Mouse (Mus musculus) midbrain, embryonic 12.5 days (tissue): ENCODE measurements around the gene Xrn1. TPM values are rescaled to one million over a fixed set of nuclear protein-coding genes. Genes with fewer than 3 reads are reported as not detected.
"Not testable (repeated sequence)": the region's sequence is repeated elsewhere in the genome, so short reads cannot be mapped to it uniquely, and the experiment has no call there.

ENCODE experiments used
- ATAC-seq: fragments of 200-750 bp; cut with Nextera tagmentation; 2 replicates; pipeline ENCODE4 v1.8.0; 2017; ENCODE audit warnings: low read depth, moderate TSS enrichment, moderate library complexity; ENCODE audit not compliant: low FRiP score
- H3K27ac ChIP-seq: fragments of 300-500 bp; sonication (generic); replicated peaks from 2 replicates; pipeline ENCODE4 v1.5.1; 2016; ENCODE audit warnings: mild to moderate bottlenecking
- H3K27me3 ChIP-seq: fragments of 300-500 bp; sonication (generic); 2 replicates; pipeline ENCODE4 v1.6.1; 2016; ENCODE audit warnings: mild to moderate bottlenecking
- H3K36me3 ChIP-seq: fragments of 300-500 bp; sonication (generic); 2 replicates; pipeline ENCODE4 v1.6.1; 2016
- H3K4me1 ChIP-seq: fragments of 300-500 bp; sonication (generic); 2 replicates; pipeline ENCODE4 v1.6.1; 2016
- H3K4me2 ChIP-seq: fragments of 300-500 bp; sonication (generic); replicated peaks from 2 replicates; pipeline ENCODE4 v1.6.1; 2016; ENCODE audit warnings: mild to moderate bottlenecking, moderate library complexity
- H3K4me3 ChIP-seq: fragments of 300-500 bp; sonication (generic); 2 replicates; pipeline ENCODE4 v1.5.1; 2016; ENCODE audit warnings: mild to moderate bottlenecking
- H3K9ac ChIP-seq: fragments of 300-500 bp; sonication (generic); replicated peaks from 2 replicates; pipeline ENCODE4 v1.6.1; 2016; ENCODE audit warnings: mild to moderate bottlenecking, moderate library complexity
- H3K9me3 ChIP-seq: fragments of 300-500 bp; sonication (generic); 2 replicates; pipeline ENCODE4 v1.6.1; 2016; ENCODE audit warnings: mild to moderate bottlenecking
- WGBS: fragments of 180-500 bp; shearing (Covaris S2); methylation state at CpG from one replicate; pipeline ENCODE4 v1.1.7; 2016; 5-methylcytosine and 5-hydroxymethylcytosine counted together
- polyA plus RNA-seq: library from polyadenylated mRNA; unstranded; fragments of >200 nt; fragmentation: Nextera tagmentation; extraction: Ambion mirVana; gene quantifications from 2 replicates; pipeline ENCODE4 v1.2.1, GENCODE M21; 2016

Gene Xrn1
- 26.0 and 26.9 TPM in 2 replicates for polyA plus RNA-seq

GRCm38 (mm10) chr9:95954585-95955461 is at the start of gene Xrn1:
TSS of gene Xrn1 (plus strand) at chr9:95954760.
- peak; percentile 98 for ATAC-seq
- H3K27ac ChIP-seq: peak within 1 kb of the TSS; percentile 87
- under 1% methylated on average over 57 of the region's 57 CpGs for WGBS
- H3K27me3 ChIP-seq: no peaks in the 10 kb centered on the region
- H3K9ac ChIP-seq: peak within 1 kb of the TSS; percentile 92
- H3K4me3 ChIP-seq: peak within 1 kb of the TSS; percentile 84
- peak within 1 kb of the TSS; percentile 79 for H3K4me2 ChIP-seq
- peaks cover 5% of the 10 kb centered on the region; the same call in 1 of the 2 replicates for H3K4me1 ChIP-seq
- no peaks in the 10 kb centered on the region for H3K9me3 ChIP-seq
- H3K36me3 ChIP-seq: peaks cover 13% of the 10 kb centered on the region; the same call in 1 of the 2 replicates

DNA sequence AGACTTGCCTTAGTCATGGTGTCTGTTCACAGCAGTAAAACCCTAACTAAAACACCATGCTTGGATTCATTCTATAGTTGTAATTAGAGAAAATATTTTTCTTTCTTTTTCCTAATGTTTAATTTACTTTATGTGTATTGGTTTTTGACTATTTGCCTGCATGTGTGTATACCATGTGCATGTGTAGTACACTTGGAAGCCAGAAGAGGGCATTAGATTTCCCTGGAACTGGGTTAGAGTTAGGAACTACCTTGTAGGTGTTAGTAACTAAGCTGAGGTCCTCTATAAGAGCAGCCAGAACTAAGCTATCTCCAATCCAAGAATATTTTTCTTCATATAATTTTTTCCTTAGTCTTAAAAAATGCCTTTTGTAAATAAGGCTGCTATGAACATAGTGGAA is 21.7 kb upstream of the Xrn1 start:
- no peak for ATAC-seq
- no peak overlapping the region for H3K27ac ChIP-seq
- no peak overlapping the region for H3K4me2 ChIP-seq
- H3K9ac ChIP-seq: no peak overlapping the region
- H3K4me1 ChIP-seq: no peaks in the 10 kb centered on the region
- H3K27me3 ChIP-seq: no peaks in the 10 kb centered on the region
- H3K9me3 ChIP-seq: no peaks in the 10 kb centered on the region
- peaks cover 19% of the 10 kb centered on the region for H3K36me3 ChIP-seq
- H3K4me3 ChIP-seq: no peak overlapping the region

- H3K4me3 ChIP-seq: no peak overlapping the region
- H3K4me1 ChIP-seq: peaks cover 5% of the 10 kb centered on the region; the same call in 1 of the 2 replicates
- WGBS: 79% methylated on average over 4 of the region's 4 CpGs
- no peak for ATAC-seq
- peaks cover 8% of the 10 kb centered on the region; the same call in 1 of the 2 replicates for H3K36me3 ChIP-seq
- H3K27ac ChIP-seq: no peak overlapping the region
- no peaks in the 10 kb centered on the region for H3K27me3 ChIP-seq
- H3K9me3 ChIP-seq: no peaks in the 10 kb centered on the region
- no peak overlapping the region for H3K9ac ChIP-seq
- peak overlapping the region; percentile 79; the same call in 1 of the 2 replicates for H3K4me2 ChIP-seq
Observed at GRCm38 (mm10) chr9:95953658-95954057, 902 bp upstream of the Xrn1 start.

DNA sequence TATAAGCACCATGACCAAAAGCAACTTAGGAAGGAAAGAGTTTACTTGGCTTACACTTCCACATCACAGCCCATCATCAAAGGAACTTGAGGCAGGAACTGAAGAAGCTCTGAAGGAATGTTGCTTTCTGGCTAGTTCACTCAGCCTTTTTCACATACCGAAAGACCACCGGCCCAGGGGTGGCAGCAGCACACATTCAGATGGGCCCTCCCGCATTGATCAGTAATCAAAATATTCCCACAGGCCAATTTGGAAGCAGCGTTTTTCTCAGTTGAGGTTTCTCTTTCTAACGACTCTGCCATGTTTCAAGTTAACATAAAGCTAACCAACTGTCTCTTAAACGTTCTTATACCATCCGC is 355 bp upstream of the Xrn1 start:
- H3K27me3 ChIP-seq: no peaks in the 10 kb centered on the region
- H3K4me1 ChIP-seq: peaks cover 5% of the 10 kb centered on the region; the same call in 1 of the 2 replicates
- ATAC-seq: peak; percentile 78
- H3K4me3 ChIP-seq: peak overlapping the region; percentile 84
- peak overlapping the region; percentile 79 for H3K4me2 ChIP-seq
- H3K9me3 ChIP-seq: no peaks in the 10 kb centered on the region
- H3K27ac ChIP-seq: peak overlapping the region; percentile 87; the same call in 1 of the 2 replicates
- peaks cover 8% of the 10 kb centered on the region; the same call in 1 of the 2 replicates for H3K36me3 ChIP-seq
- WGBS: under 1% methylated on average over 7 of the region's 7 CpGs
- peak overlapping the region; percentile 92; the same call in 1 of the 2 replicates for H3K9ac ChIP-seq

GRCm38 (mm10) chr9:95957611-95958010 is 3.1 kb downstream of the Xrn1 start:
- Histone ChIP-seq H3K27me3 (no peaks in the 10 kb centered on the region), H3K36me3 (peaks cover 13% of the 10 kb centered on the region; the same call in 1 of the 2 replicates), H3K4me3 (no peak overlapping the region), H3K4me1 (peaks cover 5% of the 10 kb centered on the region; the same call in 1 of the 2 replicates), H3K4me2 (no peak overlapping the region), H3K9ac (no peak overlapping the region), H3K9me3 (no peaks in the 10 kb centered on the region), H3K27ac (no peak overlapping the region)
- no peak for ATAC-seq
- 94% methylated on average over 2 of the region's 2 CpGs for WGBS

- ATAC-seq: no peak
Observed at GRCm38 (mm10) chr9:95958041-95958730, 3.6 kb downstream of the Xrn1 start.

GRCm38 (mm10) chr9:95958731-95959105 is 4.2 kb downstream of the Xrn1 start:
- peaks cover 13% of the 10 kb centered on the region; the same call in 1 of the 2 replicates for H3K36me3 ChIP-seq
- 96% methylated on average over 2 of the region's 2 CpGs for WGBS
- not testable (repeated sequence) for H3K4me1 ChIP-seq, H3K27ac ChIP-seq, H3K4me3 ChIP-seq, H3K4me2 ChIP-seq, H3K27me3 ChIP-seq, H3K9me3 ChIP-seq, ATAC-seq, H3K9ac ChIP-seq

More at GRCm38 (mm10) chr9:95958041-95958730, 3.6 kb downstream of the Xrn1 start:
- H3K27ac ChIP-seq: no peak overlapping the region
- H3K4me2 ChIP-seq: no peak overlapping the region
- no peak overlapping the region for H3K9ac ChIP-seq
- H3K9me3 ChIP-seq: no peaks in the 10 kb centered on the region
- H3K36me3 ChIP-seq: peaks cover 13% of the 10 kb centered on the region; the same call in 1 of the 2 replicates
- no peak overlapping the region for H3K4me3 ChIP-seq
- 96% methylated on average over 7 of the region's 7 CpGs for WGBS
- peaks cover 5% of the 10 kb centered on the region; the same call in 1 of the 2 replicates for H3K4me1 ChIP-seq
- no peaks in the 10 kb centered on the region for H3K27me3 ChIP-seq

- Histone ChIP-seq H3K27me3 (no peaks in the 10 kb centered on the region), H3K4me3 (no peak overlapping the region), H3K4me1 (peaks cover 5% of the 10 kb centered on the region; the same call in 1 of the 2 replicates), H3K9ac (no peak overlapping the region), H3K27ac (no peak overlapping the region), H3K9me3 (no peaks in the 10 kb centered on the region), H3K4me2 (no peak overlapping the region), H3K36me3 (peaks cover 17% of the 10 kb centered on the region; the same call in 1 of the 2 replicates)
- ATAC-seq: no peak
- 86% methylated on average over 6 of the region's 6 CpGs for WGBS
Observed at GRCm38 (mm10) chr9:95959246-95959645, 4.7 kb downstream of the Xrn1 start.

GRCm38 (mm10) chr9:95959732-95960428 is 5.3 kb downstream of the Xrn1 start:
- no peak for ATAC-seq
- no peak overlapping the region for H3K4me3 ChIP-seq
- no peak overlapping the region for H3K4me2 ChIP-seq
- H3K36me3 ChIP-seq: peaks cover 23% of the 10 kb centered on the region; the same call in 1 of the 2 replicates
- 91% methylated on average over 3 of the region's 3 CpGs for WGBS
- H3K9ac ChIP-seq: no peak overlapping the region
- no peaks in the 10 kb centered on the region for H3K27me3 ChIP-seq
- peaks cover 5% of the 10 kb centered on the region; the same call in 1 of the 2 replicates for H3K4me1 ChIP-seq
- no peak overlapping the region for H3K27ac ChIP-seq
- no peaks in the 10 kb centered on the region for H3K9me3 ChIP-seq

DNA sequence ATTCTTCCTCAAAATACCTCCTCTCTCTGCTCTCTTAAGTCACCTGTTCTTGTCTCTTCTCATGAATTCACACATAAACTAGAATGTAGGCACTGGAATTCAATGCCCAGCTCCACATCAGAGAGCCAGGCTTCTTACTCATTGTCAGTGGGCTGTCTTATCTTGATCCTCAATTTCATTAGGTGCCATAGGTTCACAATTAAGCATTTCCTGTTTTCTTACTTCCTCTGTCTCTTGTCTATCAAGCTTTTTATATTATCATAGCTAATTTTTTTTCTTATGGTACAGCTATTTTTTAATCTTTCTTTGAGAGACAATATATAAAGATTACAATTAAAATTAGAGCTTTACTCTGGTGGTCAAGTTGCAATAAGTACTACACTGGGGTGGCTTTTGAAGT is 6.5 kb downstream of the Xrn1 start:
- Histone ChIP-seq H3K27me3 (no peaks in the 10 kb centered on the region), H3K4me3 (no peak overlapping the region), H3K36me3 (peaks cover 27% of the 10 kb centered on the region; the same call in 1 of the 2 replicates), H3K4me1 (peaks cover 5% of the 10 kb centered on the region; the same call in 1 of the 2 replicates), H3K9ac (no peak overlapping the region), H3K4me2 (no peak overlapping the region), H3K9me3 (no peaks in the 10 kb centered on the region), H3K27ac (no peak overlapping the region)
- ATAC-seq: no peak

- no peak for ATAC-seq
- Histone ChIP-seq H3K4me1 (no peaks in the 10 kb centered on the region), H3K9ac (no peak overlapping the region), H3K27ac (no peak overlapping the region), H3K36me3 (peaks cover 28% of the 10 kb centered on the region; the same call in 1 of the 2 replicates), H3K4me2 (no peak overlapping the region), H3K9me3 (no peaks in the 10 kb centered on the region), H3K4me3 (no peak overlapping the region), H3K27me3 (no peaks in the 10 kb centered on the region)
- 95% methylated on average over 13 of the region's 13 CpGs for WGBS
Observed at GRCm38 (mm10) chr9:95964037-95964436, 9.5 kb downstream of the Xrn1 start.
